Mouse (Mus musculus): Measurements from ENCODE around the gene Krtap10-10.

The Krtap10-10 gene

DNA sequence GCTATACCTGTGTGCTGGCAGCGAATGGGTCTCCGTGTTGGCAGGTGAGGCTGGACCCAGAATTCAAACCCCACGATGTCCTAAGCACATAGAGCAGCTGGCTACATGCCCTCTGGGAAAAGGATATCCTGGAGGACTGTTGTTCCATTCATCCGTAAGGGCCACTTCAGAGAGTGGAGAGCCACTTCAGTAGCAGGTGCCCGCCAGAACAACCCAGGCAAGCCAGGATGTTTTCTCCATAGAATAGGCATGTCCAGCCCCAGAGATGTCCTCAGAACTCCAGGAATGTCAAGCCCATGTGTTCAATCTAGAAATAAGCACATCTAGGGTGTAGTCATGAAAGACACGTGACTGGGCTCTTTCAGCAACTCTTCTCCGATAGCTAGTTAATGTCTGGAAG, 33.9 kb downstream of the Krtap10-10 start:
- DNase-seq: no peak

DNA sequence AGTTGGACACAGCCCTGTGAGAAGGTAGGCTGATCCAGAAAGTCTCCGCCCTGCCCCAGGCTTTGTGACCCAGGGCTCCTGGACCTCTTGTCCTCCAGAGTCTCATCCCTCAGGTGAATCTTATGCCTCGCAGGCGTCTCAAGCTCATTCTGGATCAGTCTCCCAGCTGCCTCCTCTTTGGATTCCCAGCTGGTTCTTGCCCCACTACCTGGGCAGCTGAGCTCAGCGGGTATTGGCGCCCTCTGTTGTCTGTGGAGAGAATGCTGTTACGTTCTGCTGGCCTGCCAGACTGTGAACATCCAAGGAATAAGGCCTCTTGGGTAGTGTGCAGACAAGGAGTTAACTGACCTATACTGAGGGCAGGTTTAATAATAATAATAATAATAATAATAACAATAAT, 43.2 kb downstream of the Krtap10-10 start:
- no peak for DNase-seq

GRCm38 (mm10) chr10:77880305-77880704, 44.6 kb downstream of the Krtap10-10 start:
- DNase-seq: no peak

- DNase-seq: no peak
Observed at GRCm38 (mm10) chr10:77882553-77882952, 46.8 kb downstream of the Krtap10-10 start.

GRCm38 (mm10) chr10:77886007-77886747, 50.4 kb downstream of the Krtap10-10 start:
- DNase-seq: peak in 1 of 2 experiments; percentile 13
